Mouse (Mus musculus): ENCODE data around the gene Fbl. TPM values are rescaled to one million over a fixed set of nuclear protein-coding genes. Genes with fewer than 3 reads are reported as not detected.
A peak's percentile ranks its signal among the peaks of the same experiment; 100 is the strongest.
"Not testable (repeated sequence)": the region's sequence is repeated elsewhere in the genome, so short reads cannot be mapped to it uniquely, and the experiment has no call there.

Gene Fbl
- polyA plus RNA-seq, 1 experiment from 2014 or later, result 134 TPM

DNA sequence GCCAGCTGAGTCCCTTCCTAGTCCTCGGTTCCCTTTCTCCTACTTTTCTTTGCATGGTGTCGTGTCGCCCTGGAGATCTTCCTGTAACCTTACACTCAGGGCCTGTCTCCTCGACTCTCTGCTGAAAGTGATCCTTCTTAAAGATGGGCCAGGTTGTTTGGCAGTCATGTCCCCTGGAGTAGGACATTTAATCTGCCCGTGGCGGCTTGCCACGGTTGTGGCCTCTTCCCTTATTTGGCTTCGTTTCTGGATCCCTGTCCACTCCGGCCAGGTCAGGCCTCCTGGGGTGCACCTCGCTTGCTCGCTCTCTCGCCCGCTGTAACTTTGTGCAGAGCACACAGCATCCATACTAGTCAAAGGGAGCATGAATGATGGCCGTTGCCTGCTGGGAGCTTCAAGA, 27.0 kb downstream of the Fbl start:
- no peaks in the 10 kb centered on the region for H3K4me1 ChIP-seq
- no peaks in the 10 kb centered on the region for H3K27me3 ChIP-seq
- no peak overlapping the region for H3K9ac ChIP-seq (replicated peaks)
- WGBS, result 84% methylated on average over 14 of the region's 14 CpGs
- peaks cover 45% of the 10 kb centered on the region for H3K36me3 ChIP-seq
- no peak overlapping the region for H3K4me2 ChIP-seq (replicated peaks)
- no peak overlapping the region for H3K4me3 ChIP-seq
- no peaks in the 10 kb centered on the region for H3K9me3 ChIP-seq
- ATAC-seq (ENCODE audit: low FRiP score, low read depth), result no peak
- no peak overlapping the region for H3K27ac ChIP-seq (replicated peaks)

DNA sequence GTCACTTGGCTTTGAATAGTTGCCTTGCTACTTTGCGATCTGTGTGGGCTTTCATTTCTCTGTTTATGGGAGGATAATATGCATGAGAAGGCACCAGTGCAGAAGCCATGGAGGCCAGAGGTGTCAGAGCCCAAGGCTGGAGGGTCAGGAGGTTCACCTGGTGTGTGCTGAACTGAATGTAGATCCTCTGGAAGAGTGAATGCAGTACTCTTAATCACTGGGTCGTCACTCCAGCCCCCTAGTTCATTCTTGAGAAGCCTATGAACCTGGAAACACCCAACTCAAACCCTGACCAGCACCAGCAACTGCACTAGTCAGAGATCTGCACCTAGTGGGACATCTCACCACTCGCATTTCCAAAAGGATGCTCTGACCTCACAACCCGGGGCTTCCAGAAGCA, 29.5 kb downstream of the Fbl start:
- no peak for ATAC-seq (ENCODE audit: low FRiP score, low read depth)
- 72% methylated on average over 4 of the region's 4 CpGs for WGBS
- no peak overlapping the region for H3K9ac ChIP-seq (replicated peaks)

DNA sequence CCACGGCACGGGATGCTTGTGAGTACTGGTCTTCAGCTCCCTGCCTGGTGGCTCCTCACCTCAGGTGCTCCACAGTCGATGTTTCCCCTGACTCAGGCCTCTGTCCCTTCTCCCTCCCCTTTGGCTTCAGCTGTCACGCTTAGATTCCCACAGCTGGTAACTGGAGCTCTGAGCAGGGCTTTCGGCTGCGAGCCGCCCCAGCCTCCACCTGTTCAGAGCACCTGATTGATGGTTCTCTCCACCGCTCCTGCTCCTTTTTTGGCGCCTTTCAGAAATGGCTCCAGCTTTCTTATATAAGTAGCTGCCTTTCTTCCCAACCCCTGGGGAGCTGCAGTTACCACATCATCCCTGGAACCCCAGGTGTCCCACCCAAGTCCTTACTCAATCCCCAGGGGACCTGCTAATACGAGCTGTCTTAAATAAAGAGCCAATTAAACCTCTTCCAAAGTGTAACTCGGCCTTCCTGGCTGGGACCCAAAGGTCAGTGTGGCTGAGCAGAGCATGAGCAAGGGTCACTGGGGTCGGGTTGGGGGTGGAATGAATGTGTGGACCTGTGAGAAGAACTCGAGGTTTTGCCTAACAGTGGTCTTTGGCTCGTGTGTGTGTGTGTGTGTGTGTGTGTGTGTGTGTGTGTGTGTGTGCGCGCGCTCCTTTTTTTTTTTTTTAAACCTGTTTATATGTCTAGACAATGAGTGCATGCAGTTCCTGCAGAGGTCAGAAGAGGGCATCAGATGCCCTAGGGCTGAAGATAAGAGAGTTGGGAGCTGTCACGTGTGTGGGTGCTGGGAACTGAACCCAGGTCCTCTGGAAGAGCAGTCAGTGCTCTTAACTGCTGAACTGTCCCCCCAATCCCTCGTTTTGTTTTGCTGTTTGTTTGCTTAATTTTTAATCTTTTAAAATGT, 33.9 kb downstream of the Fbl start:
- H3K4me2 ChIP-seq (replicated peaks), result no peak overlapping the region
- no peak overlapping the region for H3K27ac ChIP-seq (replicated peaks)
- no peaks in the 10 kb centered on the region for H3K9me3 ChIP-seq
- no peaks in the 10 kb centered on the region for H3K27me3 ChIP-seq
- H3K9ac ChIP-seq (replicated peaks), result no peak overlapping the region
- ATAC-seq (ENCODE audit: low FRiP score, low read depth), result no peak
- 68% methylated on average over 16 of the region's 19 CpGs for WGBS
- no peaks in the 10 kb centered on the region for H3K4me1 ChIP-seq
- no peak overlapping the region for H3K4me3 ChIP-seq
- H3K36me3 ChIP-seq, result 0 out of 2 replicates have a peak, but pooled peaks cover under 1% of the 10 kb centered on the region

More for the DNA sequence above, 29.5 kb downstream of the Fbl start:
- no peaks in the 10 kb centered on the region for H3K27me3 ChIP-seq
- no peak overlapping the region for H3K27ac ChIP-seq (replicated peaks)
- no peaks in the 10 kb centered on the region for H3K9me3 ChIP-seq
- no peaks in the 10 kb centered on the region for H3K4me1 ChIP-seq
- no peak overlapping the region for H3K4me2 ChIP-seq (replicated peaks)
- no peak overlapping the region for H3K4me3 ChIP-seq
- H3K36me3 ChIP-seq, result peaks cover 21% of the 10 kb centered on the region

DNA sequence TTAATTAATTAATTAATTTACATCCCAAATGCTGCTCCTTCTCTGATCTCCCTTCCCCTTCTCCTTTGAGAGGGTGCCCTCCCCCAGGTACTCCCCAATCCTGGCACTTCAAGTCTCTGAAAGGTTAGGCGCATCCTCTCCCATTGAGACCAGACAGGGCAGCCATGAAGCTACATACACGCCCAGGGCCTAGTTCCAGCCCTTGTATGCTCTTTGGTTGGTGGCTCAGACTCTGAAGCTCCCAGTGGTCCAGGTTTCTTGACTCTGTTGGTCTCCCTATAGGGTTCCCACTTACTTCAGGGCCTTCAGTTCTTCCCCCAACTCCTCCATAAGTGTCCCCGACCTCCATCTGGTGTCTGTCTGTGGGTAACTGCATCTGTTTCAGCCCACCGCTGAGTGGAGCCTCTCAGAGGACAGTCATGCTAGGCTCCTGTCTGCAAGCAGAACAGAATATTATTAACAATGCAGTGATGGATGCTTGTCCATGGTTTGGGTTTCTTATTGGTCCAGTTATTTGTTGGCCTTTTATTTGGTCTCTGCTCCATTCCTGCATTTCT, 36.6 kb downstream of the Fbl start:
- Histone ChIP-seq H3K4me3 (no peak overlapping the region), H3K36me3 (no peaks in the 10 kb centered on the region), H3K4me1 (no peaks in the 10 kb centered on the region), H3K27ac (replicated peaks) (no peak overlapping the region), H3K4me2 (replicated peaks) (no peak overlapping the region), H3K9me3 (no peaks in the 10 kb centered on the region), H3K27me3 (no peaks in the 10 kb centered on the region), H3K9ac (replicated peaks) (no peak overlapping the region)
- no peak for ATAC-seq (ENCODE audit: low FRiP score, low read depth)
- 73% methylated on average over 4 of the region's 4 CpGs for WGBS

DNA sequence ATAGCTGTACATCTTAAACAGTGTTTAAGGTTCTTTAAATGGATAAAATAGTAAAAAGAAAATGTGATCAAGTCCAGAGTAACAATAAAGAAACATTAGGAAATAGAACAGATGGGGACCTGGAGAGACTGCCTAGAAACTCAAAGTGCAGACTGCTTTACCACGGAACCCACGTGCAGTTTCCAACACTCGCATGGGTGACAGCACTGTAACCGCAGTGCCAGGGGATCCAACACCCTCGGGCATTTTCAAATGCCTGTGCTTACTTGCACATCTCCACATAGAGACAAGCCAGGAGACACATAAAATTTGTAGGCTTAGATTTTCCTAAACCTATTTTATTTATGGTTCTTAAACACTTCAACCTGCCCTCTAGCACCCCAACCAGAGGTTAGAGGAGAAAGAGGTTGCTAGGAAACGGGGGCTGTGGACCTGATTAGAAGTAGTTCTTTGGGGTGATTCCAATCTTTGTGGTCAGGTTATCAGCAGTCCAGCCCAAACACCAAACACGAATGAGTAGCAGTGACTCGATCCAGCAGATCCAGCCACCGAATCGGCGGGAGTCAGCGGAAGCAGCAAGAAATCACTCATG, 39.0 kb downstream of the Fbl start:
- no peaks in the 10 kb centered on the region for H3K27me3 ChIP-seq
- no peaks in the 10 kb centered on the region for H3K9me3 ChIP-seq
- 62% methylated on average over 12 of the region's 12 CpGs for WGBS
- no peak overlapping the region for H3K9ac ChIP-seq (replicated peaks)
- no peaks in the 10 kb centered on the region for H3K4me1 ChIP-seq
- H3K27ac ChIP-seq (replicated peaks), result no peak overlapping the region
- H3K4me3 ChIP-seq, result peak overlapping the region; percentile 31
- H3K4me2 ChIP-seq (replicated peaks), result peak overlapping the region; percentile 50
- ATAC-seq (ENCODE audit: low FRiP score, low read depth), result no peak
- H3K36me3 ChIP-seq, result no peaks in the 10 kb centered on the region

DNA sequence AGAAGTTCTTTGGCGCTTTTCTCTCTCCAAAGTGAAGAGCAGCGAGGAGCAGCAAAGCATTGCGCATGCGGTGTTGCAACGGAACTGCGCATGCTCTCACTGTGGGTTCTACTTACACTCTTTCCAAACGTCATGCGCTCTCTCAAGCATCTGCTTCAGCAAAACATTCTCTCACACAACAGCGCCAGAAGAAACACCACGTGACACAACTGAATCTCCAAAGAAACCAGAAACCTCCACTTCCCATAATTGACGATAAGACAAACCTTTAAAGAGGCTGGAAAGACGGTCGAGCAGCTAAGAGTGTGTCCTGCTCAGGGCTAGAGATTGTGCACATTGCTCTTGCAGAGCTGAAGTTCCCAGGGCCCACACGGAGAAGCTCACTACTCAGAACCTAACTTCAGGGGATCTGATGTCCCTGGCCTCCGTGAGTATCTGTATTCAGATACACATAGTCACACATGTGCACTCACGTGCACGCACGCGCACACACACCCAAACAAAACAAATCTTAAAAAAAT, 39.5 kb downstream of the Fbl start:
- 58% methylated on average over 19 of the region's 19 CpGs for WGBS
- no peak; the same call in 1 of the 2 replicates for ATAC-seq (ENCODE audit: low FRiP score, low read depth)
- Histone ChIP-seq H3K9ac (replicated peaks) (no peak overlapping the region), H3K9me3 (no peaks in the 10 kb centered on the region), H3K4me2 (replicated peaks) (peak overlapping the region; percentile 50), H3K36me3 (no peaks in the 10 kb centered on the region), H3K27ac (replicated peaks) (no peak overlapping the region), H3K4me3 (peak overlapping the region; percentile 31), H3K27me3 (no peaks in the 10 kb centered on the region), H3K4me1 (no peaks in the 10 kb centered on the region)

DNA sequence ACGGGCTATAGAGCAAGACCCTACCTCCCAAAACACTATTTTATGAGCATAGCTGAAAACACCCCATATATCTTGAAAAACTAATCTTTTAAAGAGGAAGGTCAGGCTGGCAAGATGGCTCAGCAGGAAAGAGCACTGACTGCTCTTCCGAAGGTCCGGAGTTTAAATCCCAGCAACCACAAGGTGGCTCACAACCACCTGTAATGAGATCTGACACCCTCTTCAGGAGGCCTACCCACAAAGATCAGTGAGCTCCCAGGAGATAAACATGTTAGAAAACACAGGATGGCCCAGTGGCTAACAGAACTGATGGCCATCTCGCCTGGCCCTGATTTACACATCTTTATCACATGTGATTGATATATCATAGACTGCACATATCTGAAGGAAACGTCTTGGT, 41.2 kb downstream of the Fbl start:
- no peak overlapping the region for H3K4me2 ChIP-seq (replicated peaks)
- no peaks in the 10 kb centered on the region for H3K4me1 ChIP-seq
- H3K4me3 ChIP-seq, result no peak overlapping the region
- no peaks in the 10 kb centered on the region for H3K36me3 ChIP-seq
- 53% methylated on average over 5 of the region's 5 CpGs for WGBS
- no peaks in the 10 kb centered on the region for H3K27me3 ChIP-seq
- ATAC-seq (ENCODE audit: low FRiP score, low read depth), result no peak
- no peak overlapping the region for H3K27ac ChIP-seq (replicated peaks)
- no peaks in the 10 kb centered on the region for H3K9me3 ChIP-seq
- no peak overlapping the region for H3K9ac ChIP-seq (replicated peaks)

DNA sequence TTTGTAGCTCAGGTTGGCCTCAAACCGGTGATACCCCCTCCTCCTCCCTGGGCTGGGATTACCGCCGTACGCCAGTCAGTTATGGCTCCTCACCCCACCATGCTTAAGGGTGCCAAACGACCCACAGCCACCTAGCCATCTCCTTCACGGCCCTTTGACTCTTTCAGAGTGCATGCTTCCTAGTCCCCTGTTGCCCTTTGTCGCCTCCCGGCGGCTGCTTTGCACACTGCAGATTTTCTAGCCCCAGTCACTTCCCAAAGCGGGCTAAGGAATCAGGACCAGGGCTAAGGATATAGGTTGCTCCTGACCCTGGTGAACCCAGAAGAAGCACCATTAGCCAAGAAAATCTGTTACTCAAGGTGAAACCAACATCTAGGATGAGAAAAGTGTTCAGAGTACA, 44.6 kb downstream of the Fbl start:
- Histone ChIP-seq H3K9me3 (0 out of 2 replicates have a peak, but pooled peaks cover 1% of the 10 kb centered on the region), H3K4me2 (replicated peaks) (no peak overlapping the region), H3K27ac (replicated peaks) (no peak overlapping the region), H3K9ac (replicated peaks) (no peak overlapping the region), H3K36me3 (no peaks in the 10 kb centered on the region), H3K4me3 (no peak overlapping the region), H3K4me1 (no peaks in the 10 kb centered on the region), H3K27me3 (no peaks in the 10 kb centered on the region)
- 39% methylated on average over 10 of the region's 10 CpGs for WGBS
- no peak for ATAC-seq (ENCODE audit: low FRiP score, low read depth)

DNA sequence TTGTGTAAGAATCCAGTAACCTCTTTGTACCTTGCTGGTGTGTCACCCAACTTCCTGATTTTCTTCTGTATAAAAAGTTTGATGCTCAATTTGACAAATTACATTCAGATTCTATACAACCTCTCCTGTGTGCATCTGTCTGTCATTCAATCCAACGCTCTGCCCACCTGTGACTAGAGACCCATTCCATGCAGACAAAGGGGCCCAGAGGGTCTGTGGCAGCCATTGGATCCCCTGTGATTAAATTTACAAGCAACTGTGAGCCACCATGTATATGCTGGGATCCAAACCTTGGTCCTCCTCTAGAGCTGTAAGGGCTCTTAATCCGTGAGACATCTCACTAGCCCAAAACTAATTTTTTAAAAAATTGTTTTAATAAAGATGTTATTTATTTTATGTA, 46.4 kb downstream of the Fbl start:
- not testable (repeated sequence) for H3K36me3 ChIP-seq; H3K9me3 ChIP-seq; H3K27me3 ChIP-seq; H3K9ac ChIP-seq (replicated peaks); H3K27ac ChIP-seq (replicated peaks); H3K4me2 ChIP-seq (replicated peaks); H3K4me1 ChIP-seq; H3K4me3 ChIP-seq; ATAC-seq (ENCODE audit: low FRiP score, low read depth)
- 85% methylated on average over 2 of the region's 2 CpGs for WGBS

DNA sequence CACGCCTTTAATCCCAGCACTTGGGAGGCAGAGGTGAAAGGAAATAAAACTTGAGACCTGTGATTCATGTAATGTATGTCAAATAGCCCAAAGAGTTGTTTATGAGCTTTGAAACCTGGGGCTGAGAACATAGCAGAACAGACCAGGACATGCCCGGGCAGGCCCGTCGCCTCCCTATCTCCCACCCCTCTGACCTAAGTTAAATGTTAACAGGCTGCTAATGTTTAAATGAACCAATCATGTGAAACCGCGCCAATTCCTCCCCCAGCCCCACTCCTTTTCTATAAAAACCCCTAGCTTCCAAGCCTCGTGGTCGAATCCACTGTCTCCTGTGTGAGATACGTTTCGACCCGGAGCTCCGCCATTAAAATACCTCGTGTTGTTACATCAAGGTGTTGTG, 48.3 kb downstream of the Fbl start:
- not testable (repeated sequence) for H3K27me3 ChIP-seq; H3K9ac ChIP-seq (replicated peaks); H3K9me3 ChIP-seq; ATAC-seq (ENCODE audit: low FRiP score, low read depth); H3K4me2 ChIP-seq (replicated peaks); H3K4me3 ChIP-seq; H3K4me1 ChIP-seq; H3K36me3 ChIP-seq; H3K27ac ChIP-seq (replicated peaks)
- 97% methylated on average over 13 of the region's 13 CpGs for WGBS

DNA sequence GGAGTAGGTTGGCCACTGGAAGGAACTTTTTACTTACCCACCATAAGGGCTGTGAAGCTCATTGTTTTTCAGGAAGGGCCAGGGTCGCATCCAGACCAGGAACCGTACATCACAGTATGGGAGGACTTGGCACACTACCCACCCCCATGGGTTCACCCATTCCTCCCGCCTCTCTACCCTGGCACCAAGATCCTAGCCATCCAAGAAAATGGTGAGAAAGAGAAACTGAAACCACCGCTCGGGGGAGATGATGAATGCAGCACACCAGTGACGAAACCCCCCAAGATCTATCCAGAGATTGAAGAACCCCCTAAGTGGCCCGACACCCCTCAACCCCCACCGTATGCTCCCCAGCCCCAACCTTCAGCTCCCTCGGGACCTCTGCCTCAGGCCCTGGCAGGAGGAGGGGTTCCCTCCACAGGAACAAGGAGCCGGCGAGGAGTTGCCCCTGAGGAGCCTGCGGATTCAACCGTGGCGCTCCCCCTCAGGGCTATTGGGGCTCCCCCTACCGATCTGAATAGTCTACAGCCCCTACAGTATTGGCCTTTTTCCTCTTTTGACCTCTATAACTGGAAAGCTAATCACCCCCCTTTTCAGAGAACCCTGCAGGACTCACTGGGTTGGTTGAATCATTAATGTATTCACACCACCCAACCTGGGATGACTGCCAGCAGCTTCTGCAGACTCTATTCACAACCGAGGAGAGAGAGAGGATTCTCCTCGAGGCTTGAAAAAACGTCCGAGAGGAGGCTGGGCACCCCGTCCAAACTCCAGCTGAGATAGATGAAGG, 49.6 kb downstream of the Fbl start:
- not testable (repeated sequence) for H3K9ac ChIP-seq (replicated peaks); H3K27me3 ChIP-seq; H3K9me3 ChIP-seq; H3K27ac ChIP-seq (replicated peaks); H3K4me3 ChIP-seq; H3K36me3 ChIP-seq; ATAC-seq (ENCODE audit: low FRiP score, low read depth); H3K4me1 ChIP-seq; H3K4me2 ChIP-seq (replicated peaks)
- 90% methylated on average over 20 of the region's 20 CpGs for WGBS

Data from midbrain, embryonic 12.5 days (tissue).